Mouse (Mus musculus) myocyte (in vitro differentiated cells): Measurements from ENCODE around the gene Dmd.

Experiments used
- CEBPB ChIP-seq: IDR thresholded peaks from 2 replicates; pipeline ENCODE4 v1.6.1; 2011; ENCODE audit warnings: mild to moderate bottlenecking, moderate library complexity; ENCODE audit not compliant: poor library complexity, insufficient read depth, severe bottlenecking
- E2F4 ChIP-seq: IDR thresholded peaks from one replicate; pipeline ENCODE4 v1.6.1; 2011; ENCODE audit warnings: mild to moderate bottlenecking, control low read depth, moderate library complexity; ENCODE audit not compliant: insufficient read depth
- MAX ChIP-seq: IDR thresholded peaks from one replicate; pipeline ENCODE4 v1.6.1; 2011; ENCODE audit warnings: low read depth, mild to moderate bottlenecking, control low read depth
- MYOG ChIP-seq, 3 experiments: IDR thresholded peaks; one replicate each; pipeline ENCODE4 v1.6.1; 2011; ENCODE audit warnings: control low read depth in 2 of 3, low read depth in 2 of 3, mild to moderate bottlenecking in 2 of 3; ENCODE audit not compliant: insufficient read length in 2 of 3, control insufficient read depth in 1 of 3, insufficient read depth in 1 of 3
- POLR2A ChIP-seq: IDR thresholded peaks from one replicate; pipeline ENCODE4 v1.6.1; 2011; ENCODE audit warnings: low read depth, mild to moderate bottlenecking, control low read depth, moderate library complexity; ENCODE audit not compliant: insufficient read length
- POLR2AphosphoS2 ChIP-seq: IDR thresholded peaks from one replicate; pipeline ENCODE4 v1.6.1; 2011; ENCODE audit warnings: low read depth, control low read depth; ENCODE audit not compliant: insufficient read length
- REST ChIP-seq: IDR thresholded peaks from one replicate; pipeline ENCODE4 v1.6.1; 2011; ENCODE audit warnings: mild to moderate bottlenecking, control low read depth, moderate library complexity; ENCODE audit not compliant: insufficient read depth, insufficient read length
- TCF12 ChIP-seq: IDR thresholded peaks from one replicate; pipeline ENCODE4 v1.6.1; 2011; ENCODE audit warnings: mild to moderate bottlenecking, control low read depth; ENCODE audit not compliant: poor library complexity, insufficient read depth, severe bottlenecking
- USF1 ChIP-seq: IDR thresholded peaks from one replicate; pipeline ENCODE4 v1.6.1; 2011; ENCODE audit warnings: low read depth, mild to moderate bottlenecking, control low read depth, moderate library complexity

- TF ChIP-seq POLR2A (no peak), E2F4 (no peak), USF1 (no peak), MAX (no peak), MYOG (IDR thresholded peaks at IDR 0.05; ENCODE audit: control insufficient read depth in 1 of 3, insufficient read depth in 1 of 3, insufficient read length in 2 of 3, low read depth in 2 of 3) (no peak), POLR2AphosphoS2 (no peak), REST (no peak), CEBPB (no peak), TCF12 (no peak)
Measured at GRCm38 (mm10) chrX:84454473-84454872, 1505.8 kb downstream of the Dmd start.
